Mouse (Mus musculus): ENCODE data around the gene Cacna2d1.

DNA sequence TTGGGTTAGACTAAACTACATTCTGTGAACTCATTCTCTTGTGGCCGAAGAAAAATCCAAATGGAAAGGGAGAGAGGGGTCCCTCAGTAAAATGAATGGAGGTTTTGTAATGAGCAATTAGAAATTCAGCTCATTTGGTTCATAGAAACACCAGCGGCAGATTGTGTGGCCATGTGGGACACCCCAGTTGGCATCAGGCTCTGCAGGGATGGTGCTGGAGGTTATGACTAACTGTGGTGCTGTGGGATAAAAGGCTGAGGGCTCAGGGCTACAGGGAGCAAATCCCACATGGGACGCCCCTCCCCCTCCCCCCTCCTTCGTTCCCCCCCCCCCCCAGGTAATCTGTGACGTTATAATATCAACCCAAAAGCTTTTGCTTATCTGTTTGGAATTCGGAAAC lies 69.8 kb downstream of the Cacna2d1 start:
- TF ChIP-seq CTCF (IDR thresholded peaks at IDR 0.05; ENCODE audit: borderline replicate concordance, control insufficient read depth, extremely low read depth, insufficient read depth, low read length, poor library complexity) (no peak), POLR2A (IDR thresholded peaks at IDR 0.05; ENCODE audit: control insufficient read depth, extremely low read depth, insufficient read depth, low read length, poor library complexity) (no peak)

Data from thymus, adult 2 months (tissue).